Mouse (Mus musculus): Measurements from ENCODE around the gene Dcps. TPM values are rescaled to one million over a fixed set of nuclear protein-coding genes. Genes with fewer than 3 reads are reported as not detected.
A peak's percentile ranks its signal among the peaks of the same experiment; 100 is the strongest.

Gene Dcps
- polyA plus RNA-seq, 1 experiment from 2014 or later, result 26.1 TPM

DNA sequence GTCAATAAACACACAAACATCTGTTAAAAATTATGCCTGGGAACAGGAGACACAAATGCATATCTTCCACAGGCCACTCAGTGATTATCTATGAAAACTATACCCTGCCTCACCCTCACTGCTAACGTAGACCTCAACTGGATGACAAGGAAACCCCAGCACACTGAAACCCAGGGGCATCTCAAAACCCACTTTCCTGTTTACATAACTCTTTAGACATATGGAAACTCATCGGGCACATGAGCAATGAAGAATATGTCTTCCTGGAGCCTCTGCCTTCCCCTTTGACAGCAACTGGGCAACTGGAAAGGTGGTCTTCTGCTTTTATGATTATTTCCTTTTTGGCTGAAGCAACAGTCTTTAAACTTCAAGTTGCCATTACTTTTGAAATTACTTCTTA, 33.6 kb downstream of the Dcps start:
- TF ChIP-seq CTCF (IDR thresholded peaks at IDR 0.05; ENCODE audit: low read depth), result no peak
- no peak for ATAC-seq
- no peak overlapping the region for H3K9ac ChIP-seq (ENCODE audit: low read depth, low read length)
- no peaks in the 10 kb centered on the region; the same call in 1 of the 2 replicates for H3K36me3 ChIP-seq (ENCODE audit: control insufficient read depth, insufficient read depth)
- H3K27ac ChIP-seq (ENCODE audit: low read depth, low read length), result no peak overlapping the region
- H3K9me3 ChIP-seq (ENCODE audit: control insufficient read depth), result no peaks in the 10 kb centered on the region
- no peaks in the 10 kb centered on the region for H3K4me1 ChIP-seq (replicated peaks; ENCODE audit: control insufficient read depth, insufficient read depth, low read length)
- H3K4me2 ChIP-seq (replicated peaks; ENCODE audit: low read depth), result no peak overlapping the region
- H3K27me3 ChIP-seq (replicated peaks; ENCODE audit: control insufficient read depth, insufficient read depth, low read length), result no peaks in the 10 kb centered on the region
- 61% methylated on average over 2 of the region's 2 CpGs for WGBS
- no peak overlapping the region for H3K4me3 ChIP-seq (ENCODE audit: low read depth, low read length)

DNA sequence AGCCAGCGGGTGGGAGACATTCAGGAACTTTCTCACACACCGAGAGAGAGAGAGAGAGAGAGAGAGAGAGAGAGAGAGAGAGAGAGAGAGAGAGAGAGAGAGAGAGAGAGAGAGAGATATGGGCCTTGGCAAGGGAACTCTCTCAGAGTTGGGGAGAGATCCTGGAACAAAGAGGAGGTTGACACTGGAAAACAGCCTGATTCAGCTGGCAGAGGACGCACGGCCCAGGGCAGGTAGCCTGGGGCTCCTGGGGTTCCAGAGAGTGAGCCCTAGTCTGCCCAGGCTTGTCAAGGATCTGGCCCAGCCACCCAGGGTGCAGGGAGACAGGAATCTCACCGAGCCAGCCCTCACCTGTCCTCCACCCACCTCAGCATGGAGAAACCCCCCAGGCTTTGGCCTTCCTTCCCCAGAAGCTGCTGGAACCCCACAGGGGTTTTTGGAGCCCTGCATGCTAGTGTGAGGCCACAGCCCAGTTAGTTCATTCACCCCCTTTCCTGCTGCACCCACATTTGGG, 36.6 kb downstream of the Dcps start:
- WGBS, result 79% methylated on average over 5 of the region's 5 CpGs
- no peak for ATAC-seq
- Histone ChIP-seq H3K4me2 (replicated peaks; ENCODE audit: low read depth) (no peak overlapping the region), H3K36me3 (ENCODE audit: control insufficient read depth, insufficient read depth) (peaks cover 6% of the 10 kb centered on the region; the same call in 1 of the 2 replicates), H3K4me1 (replicated peaks; ENCODE audit: control insufficient read depth, insufficient read depth, low read length) (no peaks in the 10 kb centered on the region), H3K9ac (ENCODE audit: low read depth, low read length) (no peak overlapping the region), H3K27me3 (replicated peaks; ENCODE audit: control insufficient read depth, insufficient read depth, low read length) (no peaks in the 10 kb centered on the region), H3K27ac (ENCODE audit: low read depth, low read length) (no peak overlapping the region), H3K9me3 (ENCODE audit: control insufficient read depth) (no peaks in the 10 kb centered on the region), H3K4me3 (ENCODE audit: low read depth, low read length) (no peak overlapping the region)
- no peak for TF ChIP-seq CTCF (IDR thresholded peaks at IDR 0.05; ENCODE audit: low read depth)

DNA sequence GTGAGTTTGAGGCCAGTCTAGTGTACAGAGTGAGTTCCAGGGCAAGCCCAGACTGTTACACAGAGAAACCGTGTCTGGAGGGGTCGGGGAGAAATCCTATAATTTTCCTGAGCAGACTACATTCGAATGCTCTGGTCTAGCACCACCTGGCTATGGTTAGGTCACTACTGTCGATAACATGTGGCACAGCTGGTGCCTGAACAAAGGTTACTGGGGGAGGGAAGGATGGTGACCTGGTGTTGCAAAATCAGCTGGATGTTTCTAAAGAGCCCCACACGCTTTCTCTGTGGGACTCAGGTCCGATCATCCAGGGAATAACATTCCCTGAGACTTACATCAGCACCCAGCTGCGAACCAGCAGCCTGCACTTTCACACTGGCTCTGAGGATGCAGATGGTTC, 37.8 kb downstream of the Dcps start:
- ATAC-seq, result peak; percentile 70
- WGBS, result 49% methylated on average over 7 of the region's 7 CpGs
- no peak overlapping the region for H3K27ac ChIP-seq (ENCODE audit: low read depth, low read length)

DNA sequence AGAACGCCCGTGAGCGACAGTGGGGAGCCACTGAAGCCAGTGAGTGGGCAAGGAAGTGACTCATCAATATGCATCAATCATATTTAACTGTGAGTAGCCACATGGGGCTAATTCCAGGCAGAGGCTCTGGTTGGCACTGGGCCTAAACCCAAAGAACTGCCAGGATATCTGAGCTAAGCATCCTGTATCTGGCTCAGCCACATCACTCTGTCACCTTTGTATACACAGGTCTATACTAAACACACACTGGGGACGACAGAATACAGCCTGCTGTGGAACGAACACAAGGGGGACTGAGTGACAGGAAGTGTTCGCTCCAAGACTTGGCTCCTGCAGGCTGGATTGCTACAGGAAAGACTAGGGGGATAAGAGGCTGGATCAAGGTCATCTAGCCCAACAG, 40.3 kb downstream of the Dcps start:
- 74% methylated on average over 6 of the region's 6 CpGs for WGBS
- H3K9me3 ChIP-seq (ENCODE audit: control insufficient read depth), result no peaks in the 10 kb centered on the region
- ATAC-seq, result no peak

More for the DNA sequence above, 37.8 kb downstream of the Dcps start:
- peaks cover 6% of the 10 kb centered on the region; the same call in 1 of the 2 replicates for H3K36me3 ChIP-seq (ENCODE audit: control insufficient read depth, insufficient read depth)
- H3K27me3 ChIP-seq (replicated peaks; ENCODE audit: control insufficient read depth, insufficient read depth, low read length), result no peaks in the 10 kb centered on the region
- H3K9ac ChIP-seq (ENCODE audit: low read depth, low read length), result no peak overlapping the region
- no peaks in the 10 kb centered on the region for H3K9me3 ChIP-seq (ENCODE audit: control insufficient read depth)
- no peak overlapping the region for H3K4me2 ChIP-seq (replicated peaks; ENCODE audit: low read depth)
- peak; percentile 47 for TF ChIP-seq CTCF (IDR thresholded peaks at IDR 0.05; ENCODE audit: low read depth)
- H3K4me1 ChIP-seq (replicated peaks; ENCODE audit: control insufficient read depth, insufficient read depth, low read length), result no peaks in the 10 kb centered on the region
- no peak overlapping the region for H3K4me3 ChIP-seq (ENCODE audit: low read depth, low read length)

GRCm38 (mm10) chr9:35131637-35132397, 44.0 kb downstream of the Dcps start:
- no peak for TF ChIP-seq CTCF (IDR thresholded peaks at IDR 0.05; ENCODE audit: low read depth)
- H3K4me2 ChIP-seq (replicated peaks; ENCODE audit: low read depth), result no peak overlapping the region
- peaks cover 6% of the 10 kb centered on the region; the same call in 1 of the 2 replicates for H3K36me3 ChIP-seq (ENCODE audit: control insufficient read depth, insufficient read depth)
- no peaks in the 10 kb centered on the region for H3K27me3 ChIP-seq (replicated peaks; ENCODE audit: control insufficient read depth, insufficient read depth, low read length)
- H3K9ac ChIP-seq (ENCODE audit: low read depth, low read length), result no peak overlapping the region
- no peak overlapping the region for H3K4me3 ChIP-seq (ENCODE audit: low read depth, low read length)
- H3K4me1 ChIP-seq (replicated peaks; ENCODE audit: control insufficient read depth, insufficient read depth, low read length), result 0 out of 2 replicates have a peak, but pooled peaks cover 7% of the 10 kb centered on the region
- H3K27ac ChIP-seq (ENCODE audit: low read depth, low read length), result no peak overlapping the region
- no peaks in the 10 kb centered on the region for H3K9me3 ChIP-seq (ENCODE audit: control insufficient read depth)
- WGBS, result 87% methylated on average over 16 of the region's 16 CpGs
- ATAC-seq, result no peak

More for the DNA sequence above, 40.3 kb downstream of the Dcps start:
- H3K4me1 ChIP-seq (replicated peaks; ENCODE audit: control insufficient read depth, insufficient read depth, low read length), result no peaks in the 10 kb centered on the region
- H3K9ac ChIP-seq (ENCODE audit: low read depth, low read length), result no peak overlapping the region
- H3K4me3 ChIP-seq (ENCODE audit: low read depth, low read length), result no peak overlapping the region
- 0 out of 2 replicates have a peak, but pooled peaks have one; percentile 10 for TF ChIP-seq CTCF (IDR thresholded peaks at IDR 0.05; ENCODE audit: low read depth)
- peaks cover 6% of the 10 kb centered on the region; the same call in 1 of the 2 replicates for H3K36me3 ChIP-seq (ENCODE audit: control insufficient read depth, insufficient read depth)
- no peaks in the 10 kb centered on the region for H3K27me3 ChIP-seq (replicated peaks; ENCODE audit: control insufficient read depth, insufficient read depth, low read length)
- no peak overlapping the region for H3K4me2 ChIP-seq (replicated peaks; ENCODE audit: low read depth)
- peak overlapping the region; percentile 28; the same call in 1 of the 2 replicates for H3K27ac ChIP-seq (ENCODE audit: low read depth, low read length)

DNA sequence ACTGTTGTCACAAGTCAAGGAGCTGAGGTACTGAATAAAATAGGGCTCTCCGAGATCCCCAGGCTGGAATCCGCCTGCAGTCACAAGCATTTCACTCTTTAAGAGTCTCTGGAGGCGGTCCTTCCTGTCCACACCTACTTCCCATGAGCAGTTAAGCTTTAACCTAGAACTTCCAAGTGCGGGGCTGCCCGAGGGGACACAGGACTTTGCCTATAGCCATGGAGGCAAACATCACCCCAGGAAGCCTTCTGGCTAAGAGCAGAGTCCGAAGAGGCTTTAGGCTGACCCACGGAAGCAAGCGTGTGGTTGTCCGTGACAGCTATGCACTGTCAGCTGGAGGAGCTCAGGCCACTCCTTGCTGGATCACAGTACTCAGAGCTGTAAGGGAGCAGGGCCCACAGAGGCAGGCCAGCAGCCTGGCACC, 46.9 kb downstream of the Dcps start:
- TF ChIP-seq CTCF (IDR thresholded peaks at IDR 0.05; ENCODE audit: low read depth), result no peak
- H3K4me2 ChIP-seq (replicated peaks; ENCODE audit: low read depth), result peak overlapping the region; percentile 9
- no peaks in the 10 kb centered on the region for H3K9me3 ChIP-seq (ENCODE audit: control insufficient read depth)
- H3K36me3 ChIP-seq (ENCODE audit: control insufficient read depth, insufficient read depth), result peaks cover 11% of the 10 kb centered on the region; the same call in 1 of the 2 replicates
- H3K9ac ChIP-seq (ENCODE audit: low read depth, low read length), result no peak overlapping the region
- peak overlapping the region; percentile 63 for H3K27ac ChIP-seq (ENCODE audit: low read depth, low read length)
- peak; percentile 74 for ATAC-seq
- no peaks in the 10 kb centered on the region for H3K27me3 ChIP-seq (replicated peaks; ENCODE audit: control insufficient read depth, insufficient read depth, low read length)
- 0 out of 2 replicates have a peak, but pooled peaks cover 11% of the 10 kb centered on the region for H3K4me1 ChIP-seq (replicated peaks; ENCODE audit: control insufficient read depth, insufficient read depth, low read length)
- WGBS, result 45% methylated on average over 9 of the region's 9 CpGs
- no peak overlapping the region for H3K4me3 ChIP-seq (ENCODE audit: low read depth, low read length)

Measured in intestine, postnatal 0 days (tissue).